Mouse (Mus musculus): ENCODE data around the gene Gpkow.

Gene Gpkow

DNA sequence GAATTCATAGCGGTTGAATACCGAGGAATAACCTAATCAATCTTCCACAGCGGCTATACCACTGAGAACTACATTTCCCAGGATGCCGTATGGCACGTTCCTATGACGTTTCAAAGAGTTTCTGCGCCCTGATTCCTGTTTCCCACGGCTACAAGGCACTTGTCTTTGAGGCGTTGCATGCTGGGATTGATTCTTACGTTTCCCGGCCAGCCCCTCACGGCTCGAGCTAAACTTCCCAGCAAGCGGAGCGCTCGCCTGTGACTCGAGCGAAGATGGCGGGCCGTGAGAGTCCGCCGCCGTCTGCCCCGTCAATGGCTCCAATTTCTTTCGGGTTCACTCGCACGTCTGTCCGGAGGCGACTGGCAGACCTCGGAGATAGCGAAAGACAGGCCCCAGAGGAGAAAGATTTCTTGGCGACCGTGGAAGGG, at the start of gene Gpkow:
Gene Gpkow, plus strand, starts transcription at position 178 of the 428 bp plus-strand sequence.
- DNase-seq (ENCODE audit: low spot score) = peak; percentile 95

DNA sequence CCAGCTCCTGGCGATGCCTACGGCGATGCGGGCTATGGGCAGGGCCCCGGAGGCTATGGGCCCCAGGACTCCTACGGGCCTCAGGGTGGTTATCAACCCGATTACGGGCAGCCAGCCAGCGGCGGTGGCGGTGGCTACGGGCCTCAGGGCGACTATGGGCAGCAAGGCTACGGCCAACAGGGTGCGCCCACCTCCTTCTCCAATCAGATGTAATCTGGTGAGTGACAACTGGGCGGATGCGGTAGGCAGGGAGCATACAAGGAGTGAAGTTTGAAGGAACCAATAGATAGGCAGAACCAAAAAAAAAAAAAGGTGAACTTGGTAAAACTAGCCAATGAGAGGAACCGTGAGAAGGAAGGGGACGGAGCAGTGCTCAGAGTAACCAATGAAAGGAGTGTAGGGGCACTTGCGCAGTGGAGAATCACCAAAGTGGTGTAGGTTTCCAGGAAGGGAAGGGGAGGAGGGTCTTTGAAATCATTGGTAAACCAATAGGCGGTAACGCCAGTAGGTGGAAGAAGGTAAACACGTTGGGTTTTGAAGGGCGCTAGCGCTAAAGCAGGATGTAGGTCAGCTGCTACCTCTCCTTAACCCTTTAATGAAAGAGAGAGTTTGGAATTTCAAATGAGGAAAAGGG, 48.1 kb upstream of the Gpkow start:
- peak; percentile 90 for DNase-seq (ENCODE audit: low spot score)

DNA sequence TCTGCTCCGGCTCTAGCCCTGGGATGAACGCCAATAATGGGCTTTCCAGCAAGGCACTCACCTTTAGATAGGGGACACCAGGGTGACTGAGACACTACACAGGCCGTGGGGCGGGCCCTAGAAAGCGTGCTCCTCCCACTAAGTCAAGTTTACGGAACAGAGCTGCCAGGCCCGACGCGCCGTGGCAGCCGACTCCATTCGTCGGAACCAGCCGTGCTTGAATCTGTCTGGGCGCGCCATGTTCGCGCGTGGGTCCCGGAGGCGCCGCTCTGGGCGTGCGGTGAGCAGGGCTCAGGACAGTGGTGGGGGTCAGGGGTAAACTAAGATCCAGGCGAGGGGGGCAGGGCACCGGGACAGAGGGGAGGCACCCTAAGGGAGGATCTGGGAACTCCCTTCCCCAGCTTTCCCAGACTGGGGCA, 39.7 kb upstream of the Gpkow start, which contains the start of gene Prickle3:
Gene Prickle3, plus strand, starts transcription at position 40 of the 419 bp plus-strand sequence.
- peak; percentile 30 for DNase-seq (ENCODE audit: low spot score)

DNA sequence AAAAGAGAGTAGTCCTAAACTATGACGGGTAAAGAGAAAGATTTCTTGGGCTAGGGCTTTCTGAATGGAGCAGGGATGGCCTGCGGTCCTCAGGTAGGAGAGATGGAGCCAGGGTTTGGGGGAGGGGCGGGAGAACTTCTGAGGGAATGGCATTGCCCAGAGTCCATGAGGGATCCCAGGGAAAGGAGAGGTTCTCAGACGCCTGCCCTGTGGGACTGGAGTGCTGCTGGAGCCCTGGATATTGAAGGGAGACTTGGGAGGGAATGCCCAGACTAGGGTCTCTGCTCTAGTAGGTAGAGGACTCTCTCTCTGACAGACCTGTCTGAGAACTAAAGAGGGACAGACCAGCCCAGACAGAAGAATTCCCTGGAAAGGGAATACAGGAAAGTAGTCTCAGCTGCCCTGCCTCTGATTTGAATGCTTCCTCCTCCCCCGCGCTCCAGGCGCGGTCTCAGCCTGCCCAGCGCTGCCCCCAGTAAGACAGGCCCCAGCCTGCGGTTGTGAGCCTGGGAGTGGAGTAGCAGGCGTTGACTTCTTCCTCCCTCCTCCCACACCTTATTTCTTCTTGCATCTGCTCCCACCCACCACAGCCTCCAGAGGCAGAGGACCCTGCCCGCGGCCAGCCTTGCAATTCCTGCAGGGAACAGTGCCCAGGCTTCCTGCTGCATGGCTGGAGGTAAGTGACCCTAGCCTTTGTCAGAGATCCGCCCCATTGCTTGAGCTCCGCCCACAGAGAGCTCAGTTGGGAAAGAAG, 38.7 kb upstream of the Gpkow start:
- peak; percentile 72 for DNase-seq (ENCODE audit: low spot score)

DNA sequence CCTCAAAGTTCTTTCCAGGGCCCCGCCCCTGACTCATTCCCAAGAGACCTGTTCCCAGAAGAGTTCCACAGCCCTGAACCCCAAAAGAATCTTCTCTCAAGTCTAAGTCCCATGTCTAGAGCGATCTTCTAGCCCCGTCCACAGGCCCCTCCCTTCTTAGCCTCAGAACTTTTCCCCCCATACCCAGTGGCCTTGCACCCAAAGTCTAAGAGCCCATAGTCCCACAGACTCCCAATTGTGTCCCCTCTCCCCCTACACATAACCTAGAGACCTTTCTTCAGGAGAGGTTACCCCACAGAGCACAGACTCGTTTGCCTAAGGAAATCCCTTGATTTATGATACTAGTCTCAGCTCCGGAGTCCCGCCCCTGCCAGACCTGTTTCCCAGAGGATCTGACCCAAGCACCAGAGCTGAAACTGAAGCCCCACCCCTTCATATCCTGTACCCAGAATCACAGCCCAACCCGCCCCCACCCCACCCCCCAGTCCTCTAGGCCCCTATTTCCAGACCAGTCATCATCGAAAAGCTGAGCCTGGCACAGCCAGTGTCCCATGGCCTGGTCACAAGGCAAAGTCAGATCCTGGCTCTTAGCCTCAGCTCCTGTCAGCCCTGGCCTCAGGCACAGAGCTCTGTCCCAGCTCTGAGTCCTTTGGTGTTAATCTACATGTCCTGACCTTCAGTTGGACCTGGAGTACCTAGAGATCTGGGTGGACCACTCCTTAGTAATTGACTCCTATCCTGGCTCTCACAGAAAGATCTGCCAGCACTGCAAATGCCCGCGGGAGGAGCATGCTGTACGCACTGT, 37.9 kb upstream of the Gpkow start:
- no peak for DNase-seq (ENCODE audit: low spot score)

DNA sequence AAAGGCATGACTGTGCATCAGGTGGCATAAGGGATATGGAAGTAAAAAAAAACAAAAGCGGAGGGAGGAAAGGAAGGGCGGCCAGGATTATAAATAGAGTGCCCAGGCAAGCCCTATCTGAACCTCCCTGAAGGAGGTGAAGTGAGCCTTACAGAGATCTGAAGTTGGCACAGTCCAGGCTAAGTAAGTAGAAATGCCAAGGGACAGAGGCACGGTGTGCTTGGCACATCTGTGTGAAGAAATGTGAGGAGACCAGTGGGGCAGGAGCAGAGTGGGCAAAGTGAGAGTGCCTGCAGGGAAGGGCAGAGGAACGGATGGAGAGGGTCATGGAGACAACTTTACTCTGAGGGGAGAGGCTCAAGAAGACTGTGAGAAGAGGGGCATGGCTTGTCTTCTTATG, 35.8 kb upstream of the Gpkow start:
- no peak for DNase-seq (ENCODE audit: low spot score)

DNA sequence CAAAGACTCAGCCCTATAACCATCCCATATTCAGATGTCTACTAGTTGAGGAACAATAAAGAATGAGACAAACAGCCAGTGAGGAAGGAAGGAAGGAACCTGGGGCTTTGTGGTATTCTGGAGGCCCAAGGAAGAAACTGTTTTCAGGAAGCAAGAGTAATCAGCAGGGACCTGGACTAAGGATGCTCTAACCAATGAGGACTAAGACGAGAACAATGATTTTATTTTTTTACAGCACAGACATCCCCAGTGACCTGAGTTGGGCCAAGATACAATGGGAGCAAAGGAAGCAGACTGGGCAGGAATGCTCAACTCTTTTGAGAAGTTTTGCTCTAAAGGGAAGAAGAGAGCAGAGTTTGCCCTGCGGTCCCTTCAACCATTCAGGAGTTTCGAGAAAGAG, 34.0 kb upstream of the Gpkow start:
- no peak for DNase-seq (ENCODE audit: low spot score)

DNA sequence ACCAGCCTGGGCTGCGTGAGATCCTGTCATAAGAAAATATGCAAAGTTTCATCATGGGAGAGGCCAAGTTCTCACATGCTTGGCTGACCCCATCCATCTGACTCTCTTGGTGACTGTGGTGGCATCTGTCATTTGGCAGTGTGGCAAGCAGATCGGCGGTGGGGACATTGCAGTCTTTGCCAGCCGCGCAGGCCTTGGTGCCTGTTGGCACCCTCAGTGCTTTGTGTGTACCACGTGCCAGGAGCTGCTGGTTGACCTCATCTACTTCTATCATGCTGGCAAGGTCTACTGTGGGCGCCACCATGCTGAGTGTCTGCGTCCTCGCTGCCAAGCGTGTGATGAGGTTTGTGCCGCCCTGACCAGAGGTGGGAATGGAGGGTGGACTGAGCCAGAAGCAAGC, 32.1 kb upstream of the Gpkow start:
- DNase-seq (ENCODE audit: low spot score) = no peak

DNA sequence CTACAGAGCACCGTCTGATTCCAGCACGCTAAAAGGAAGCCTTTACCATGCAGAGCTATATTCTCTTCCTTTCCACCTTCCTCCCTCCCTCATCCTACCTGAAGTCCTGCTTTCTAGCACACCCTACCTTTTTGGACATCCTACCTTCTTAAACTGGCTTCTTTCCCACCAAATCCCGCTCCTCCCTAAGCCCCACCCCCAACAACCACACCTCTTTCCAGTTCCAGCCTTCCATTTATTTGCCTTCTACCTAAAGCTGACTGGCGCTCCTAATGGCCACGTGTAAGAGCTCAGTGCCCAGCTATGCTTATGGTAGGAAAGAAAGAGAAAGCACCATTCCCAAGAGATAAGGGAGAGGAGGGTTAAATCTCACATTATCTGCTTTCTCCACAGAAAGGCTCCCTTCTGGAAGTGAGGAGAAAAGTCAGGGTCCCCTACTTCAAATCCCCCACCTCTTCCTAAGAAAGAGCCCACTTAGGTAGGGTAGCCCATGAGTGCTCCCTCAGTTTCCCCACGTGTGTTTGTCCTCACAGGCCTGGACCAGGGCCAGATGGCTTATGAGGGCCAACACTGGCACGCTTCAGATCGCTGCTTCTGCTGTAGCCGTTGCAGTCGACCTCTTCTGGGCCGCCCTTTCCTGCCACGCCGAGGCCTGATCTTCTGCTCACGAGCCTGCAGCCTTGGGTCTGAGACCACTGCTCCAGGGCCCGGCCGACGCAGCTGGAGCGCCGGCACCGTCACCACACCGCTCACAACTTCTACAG, 31.0 kb upstream of the Gpkow start:
- no peak for DNase-seq (ENCODE audit: low spot score)

DNA sequence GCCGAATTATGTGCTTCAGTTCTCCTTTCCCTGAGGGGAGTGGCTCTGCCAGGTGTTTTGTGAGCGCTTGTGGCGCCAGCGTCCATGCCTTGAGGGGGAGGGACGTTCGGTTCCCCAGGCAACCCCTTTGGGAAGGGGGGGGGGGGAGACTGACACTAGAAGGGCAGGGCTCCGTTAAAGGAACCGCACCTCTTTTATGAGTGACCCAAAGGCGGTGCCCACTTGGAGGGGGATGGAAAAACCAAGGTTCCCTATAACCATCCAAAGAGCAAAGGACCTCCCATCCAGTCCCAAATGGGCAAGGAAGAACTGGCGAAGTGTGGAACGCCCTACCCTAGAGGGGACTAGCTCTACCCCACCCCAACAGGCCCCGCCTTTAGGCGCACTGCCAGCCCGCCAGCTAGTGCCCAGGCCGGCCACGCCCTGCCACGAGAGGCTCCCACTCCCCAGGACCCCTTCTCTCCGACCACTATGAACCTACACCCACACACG, 26.5 kb upstream of the Gpkow start:
- peak; percentile 48 for DNase-seq (ENCODE audit: low spot score)

DNA sequence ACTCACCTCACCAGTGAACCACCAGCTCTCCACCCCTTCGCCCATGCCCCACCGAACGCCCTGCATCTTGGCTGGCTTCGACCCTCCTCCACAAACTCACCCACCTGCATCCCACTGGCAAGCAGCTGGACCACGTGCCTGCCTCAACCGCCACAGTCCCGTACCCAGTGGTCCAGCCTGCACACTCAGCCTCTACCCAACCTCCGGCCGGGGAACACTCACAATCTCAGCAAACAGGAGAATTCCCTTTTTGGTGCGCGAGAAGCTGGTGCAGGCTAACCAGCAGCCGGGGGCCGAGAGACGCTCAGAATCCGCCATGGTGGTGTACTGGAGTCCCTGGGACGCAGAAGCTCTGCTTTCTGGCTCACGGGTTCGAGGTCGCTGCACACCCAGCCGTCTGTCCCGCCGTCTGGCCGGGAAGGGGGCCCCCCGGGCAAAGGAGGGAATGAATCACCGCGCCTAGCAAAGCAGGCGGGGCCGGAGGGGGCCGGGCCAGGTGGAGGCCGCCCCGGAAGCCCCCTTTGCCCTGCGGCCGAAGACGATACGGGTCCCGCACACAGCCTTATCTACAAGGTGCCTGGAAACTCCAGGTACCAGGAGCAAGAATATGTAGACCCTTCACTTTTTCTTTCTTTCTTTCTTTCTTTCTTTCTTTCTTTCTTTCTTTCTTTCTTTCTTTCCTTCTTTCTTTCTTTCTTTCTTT, 25.9 kb upstream of the Gpkow start, which contains the start of gene Plp2:
Gene Plp2, minus strand, starts transcription at position 470 of the 703 bp plus-strand sequence.
- DNase-seq (ENCODE audit: low spot score) = peak; percentile 26

DNA sequence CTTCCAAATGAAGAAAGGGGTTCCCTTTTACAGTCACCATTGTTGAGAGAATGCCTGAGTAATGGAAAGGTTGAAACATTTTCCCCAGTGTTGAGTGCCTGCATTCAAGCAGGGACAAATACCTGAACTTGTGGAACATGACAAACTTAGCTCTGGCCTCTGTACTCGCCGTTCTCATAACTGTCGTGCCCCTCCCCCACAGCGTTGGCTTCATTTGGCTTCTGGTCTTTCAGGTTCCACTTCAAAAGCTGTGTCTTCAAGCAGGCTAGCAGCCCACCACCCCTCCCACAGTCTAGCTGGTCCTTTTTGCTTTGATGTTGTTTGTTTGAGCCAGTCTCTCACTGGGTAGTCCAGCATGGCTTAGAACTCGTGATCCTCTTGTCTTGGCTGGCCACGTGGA, 24.2 kb upstream of the Gpkow start:
- DNase-seq (ENCODE audit: low spot score) = no peak

DNA sequence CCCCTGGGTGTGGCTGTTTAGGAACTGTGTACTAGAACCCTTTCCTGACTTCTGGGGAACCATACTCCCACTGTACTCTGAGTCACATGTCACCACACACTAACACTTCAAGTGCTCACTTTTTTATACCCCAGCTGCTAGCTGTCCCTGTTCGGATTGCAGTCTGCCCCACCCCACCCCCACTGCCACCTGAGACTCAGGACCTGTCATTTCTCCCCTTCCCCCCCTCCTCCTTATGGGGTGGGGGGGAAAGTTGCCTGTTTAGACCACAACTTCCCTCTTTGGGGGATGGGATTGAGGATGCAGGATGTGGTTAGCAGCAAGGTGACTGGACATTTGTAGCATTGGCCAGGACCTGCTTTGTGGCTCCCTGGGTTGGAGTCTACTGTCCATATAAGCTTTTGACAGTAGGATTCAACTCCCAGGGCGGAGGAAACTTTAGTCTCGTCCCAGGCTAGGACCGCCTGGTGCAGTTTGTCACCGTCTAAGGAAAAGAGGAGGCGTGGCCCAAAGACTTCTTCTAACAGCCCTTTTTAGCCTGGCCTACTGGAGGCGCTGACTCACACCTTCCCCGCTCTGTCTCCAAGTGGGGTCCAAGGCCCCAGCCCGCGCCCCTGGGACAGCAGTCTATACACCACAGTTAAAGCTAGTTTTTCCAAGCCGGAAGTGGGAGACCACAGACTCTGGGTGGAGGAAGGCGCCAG, 23.2 kb upstream of the Gpkow start:
- DNase-seq (ENCODE audit: low spot score) = peak; percentile 27

DNA sequence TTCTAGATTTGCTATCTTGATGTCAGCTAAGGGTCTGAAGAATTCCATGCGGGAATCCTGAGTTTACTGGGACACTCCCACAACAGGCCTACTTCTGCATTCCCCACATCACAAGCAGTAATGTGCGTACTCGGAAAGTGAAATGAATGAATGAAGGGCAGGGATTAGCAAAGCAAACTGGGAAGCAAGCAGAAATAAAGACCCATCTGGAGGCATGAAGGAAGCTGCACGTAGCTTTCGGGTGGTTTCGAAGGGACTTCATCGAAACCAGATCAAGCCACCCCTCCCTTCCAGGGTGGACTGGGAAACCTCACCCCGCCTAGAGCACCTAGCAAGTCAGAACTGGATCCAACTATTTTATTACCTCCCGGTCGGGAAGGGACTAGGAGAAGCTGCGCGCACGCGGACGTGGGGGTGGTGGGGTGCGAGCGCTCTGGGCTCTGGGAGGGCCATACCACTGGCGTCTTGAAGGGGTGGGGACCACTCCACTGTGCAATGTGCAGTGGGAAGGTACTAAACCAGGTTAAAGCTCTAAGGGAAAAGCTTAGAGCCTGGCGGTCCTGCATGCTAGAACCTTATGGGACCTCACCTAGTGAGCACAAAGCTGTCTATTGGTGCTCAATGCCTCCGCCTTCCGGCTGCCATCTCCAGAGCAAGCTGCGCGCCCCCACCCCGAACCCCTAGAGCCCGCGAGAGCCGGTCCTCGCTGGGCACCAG, 22.5 kb upstream of the Gpkow start:
- DNase-seq (ENCODE audit: low spot score) = no peak

DNA sequence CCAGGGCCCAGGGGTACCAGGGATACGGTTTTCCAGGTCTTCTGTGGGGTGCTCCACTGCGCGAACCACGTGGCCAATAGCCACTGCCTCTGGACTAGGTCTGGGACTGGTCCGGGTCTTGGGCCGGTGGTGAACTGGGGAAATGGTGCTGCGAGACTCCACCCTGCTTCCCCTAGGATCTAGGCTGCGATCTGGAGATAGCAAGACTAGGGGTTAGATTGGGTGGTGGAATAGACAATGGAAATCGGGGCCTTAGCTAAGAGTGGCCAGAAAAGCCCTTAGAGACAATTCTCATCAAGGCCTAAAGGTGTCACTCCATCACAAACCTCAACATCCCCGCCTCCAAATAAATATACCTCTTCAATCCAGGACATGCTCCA, 21.9 kb upstream of the Gpkow start:
- no peak for DNase-seq (ENCODE audit: low spot score)

DNA sequence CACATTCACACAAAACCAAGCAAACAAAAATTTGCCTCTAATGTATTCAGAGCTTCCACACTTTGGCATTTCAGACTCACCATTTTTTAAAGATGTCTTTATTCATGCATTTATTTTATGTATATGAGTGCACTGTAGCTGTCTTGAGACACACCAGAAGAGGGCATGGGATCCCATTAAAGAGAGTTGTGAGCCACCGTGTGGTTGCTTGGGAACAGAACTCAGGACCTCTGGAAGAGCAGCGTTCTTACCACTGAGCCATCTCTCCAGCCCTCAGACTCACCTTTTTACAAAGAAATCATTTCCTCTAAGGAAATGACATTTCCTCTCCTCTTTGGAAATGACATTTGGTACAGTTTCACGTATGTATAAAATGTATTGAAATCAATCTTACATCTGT, 17.9 kb upstream of the Gpkow start:
- DNase-seq (ENCODE audit: low spot score) = no peak

DNA sequence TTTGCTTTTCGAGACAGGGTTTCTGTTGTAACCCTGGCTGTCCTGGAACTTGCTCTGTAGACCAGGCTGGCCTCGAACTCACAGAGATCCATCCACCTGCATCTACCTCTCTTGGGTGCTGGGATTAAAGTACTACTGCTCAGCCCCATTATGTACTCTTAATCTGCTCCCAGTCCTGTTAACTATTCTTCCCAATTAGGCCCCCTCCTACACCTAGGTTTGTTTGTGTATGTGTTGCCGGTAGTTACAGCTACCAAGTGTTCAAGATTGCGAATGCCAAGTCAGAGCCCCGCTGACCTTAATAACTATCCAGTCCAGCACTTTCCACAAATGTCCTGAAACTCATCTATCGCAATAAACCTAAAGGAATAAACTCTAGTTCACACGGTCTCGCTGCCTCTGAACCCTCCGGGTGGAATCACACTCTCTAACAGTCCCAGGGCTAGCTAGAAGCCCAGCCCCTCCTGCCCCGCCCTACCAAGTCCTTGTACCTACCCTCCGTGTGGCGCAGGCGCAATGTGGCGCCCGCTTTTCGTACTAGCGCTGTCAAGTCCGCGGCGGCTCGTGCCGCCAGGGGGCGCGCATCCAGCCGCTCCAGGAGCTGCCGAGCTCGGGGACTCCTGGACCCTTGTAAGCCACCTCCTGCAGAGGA, 17.4 kb upstream of the Gpkow start:
- peak; percentile 90 for DNase-seq (ENCODE audit: low spot score)

DNA sequence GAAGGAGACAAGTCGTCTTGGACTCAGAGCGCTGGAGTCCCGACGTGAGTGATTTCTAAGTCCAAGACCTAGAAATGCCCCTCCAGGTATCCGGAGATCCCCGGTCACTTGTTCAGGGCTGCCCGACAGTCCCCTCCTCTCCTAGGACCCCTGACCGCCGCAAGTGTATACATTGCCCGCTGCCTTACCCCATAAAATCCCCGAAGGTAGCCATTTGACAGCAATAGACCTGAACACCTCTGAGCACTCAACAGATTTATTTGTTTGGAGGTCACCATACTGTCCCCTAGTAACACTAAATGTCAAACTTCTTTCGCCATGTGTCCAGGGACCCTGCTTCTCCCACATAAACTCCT, 16.9 kb upstream of the Gpkow start:
- no peak for DNase-seq (ENCODE audit: low spot score)

DNA sequence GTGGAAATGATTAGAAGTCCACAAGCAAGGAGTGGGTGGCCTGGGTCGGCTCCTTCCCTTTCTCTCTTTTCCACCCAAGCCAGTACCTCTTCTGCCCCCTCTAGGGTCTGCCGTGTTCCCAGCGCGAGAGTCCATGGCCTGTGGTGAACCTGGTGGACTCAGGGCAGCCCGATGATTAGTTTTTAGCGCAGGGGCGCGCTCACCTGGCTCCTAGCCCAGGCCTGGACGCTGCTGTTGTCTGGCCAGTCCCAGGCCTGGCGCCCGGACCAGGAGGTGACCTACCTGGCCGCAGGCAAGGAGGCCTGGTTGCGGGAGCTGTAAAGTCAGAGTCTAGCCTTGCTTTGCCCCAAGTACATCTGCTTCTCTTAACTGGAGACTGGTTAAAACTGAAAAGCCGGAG, 16.1 kb upstream of the Gpkow start, which contains the start of gene Magix:
Gene Magix, minus strand, starts transcription at position 388 of the 400 bp plus-strand sequence.
- no peak for DNase-seq (ENCODE audit: low spot score)

Data from embryo, embryonic 10 days (tissue).